Mouse (Mus musculus) c-Kit-negative CD71-positive TER-119-positive erythroid progenitor cells, embryonic 14.5 days (primary cell): ENCODE measurements around the gene Antxr1.

ENCODE experiments used
- DNase-seq: peaks from one replicate; pipeline ENCODE4 v3.0.0-alpha.2; 2013; ENCODE audit warnings: low read depth, low spot score

Gene Antxr1

GRCm38 (mm10) chr6:87292911-87293851, 42.4 kb downstream of the Antxr1 start:
- DNase-seq, result no peak

- no peak for DNase-seq
Observed at GRCm38 (mm10) chr6:87287251-87287650, 48.4 kb downstream of the Antxr1 start.

GRCm38 (mm10) chr6:87285365-87285749, 50.3 kb downstream of the Antxr1 start:
- DNase-seq, result no peak

GRCm38 (mm10) chr6:87284716-87285364, 50.8 kb downstream of the Antxr1 start:
- DNase-seq, result no peak

- no peak for DNase-seq
Observed at GRCm38 (mm10) chr6:87282346-87282781, 53.3 kb downstream of the Antxr1 start.

- no peak for DNase-seq
Observed at GRCm38 (mm10) chr6:87281771-87282170, 53.9 kb downstream of the Antxr1 start.

- no peak for DNase-seq
Observed at GRCm38 (mm10) chr6:87278151-87278550, 57.5 kb downstream of the Antxr1 start.

GRCm38 (mm10) chr6:87277527-87277926, 58.1 kb downstream of the Antxr1 start:
- DNase-seq, result no peak

- no peak for DNase-seq
Observed at GRCm38 (mm10) chr6:87276941-87277340, 58.7 kb downstream of the Antxr1 start.

GRCm38 (mm10) chr6:87274779-87275178, 60.8 kb downstream of the Antxr1 start:
- DNase-seq, result peak; percentile 6

- no peak for DNase-seq
Observed at GRCm38 (mm10) chr6:87273791-87274190, 61.8 kb downstream of the Antxr1 start.

GRCm38 (mm10) chr6:87273141-87273540, 62.5 kb downstream of the Antxr1 start:
- no peak for DNase-seq

GRCm38 (mm10) chr6:87272202-87272601, 63.4 kb downstream of the Antxr1 start:
- no peak for DNase-seq

GRCm38 (mm10) chr6:87270452-87270851, 65.2 kb downstream of the Antxr1 start:
- no peak for DNase-seq

GRCm38 (mm10) chr6:87269950-87270349, 65.7 kb downstream of the Antxr1 start:
- DNase-seq, result no peak

- DNase-seq, result no peak
Observed at GRCm38 (mm10) chr6:87262666-87263065, 73.0 kb downstream of the Antxr1 start.

GRCm38 (mm10) chr6:87258976-87259375, 76.6 kb downstream of the Antxr1 start:
- no peak for DNase-seq

- DNase-seq, result no peak
Observed at GRCm38 (mm10) chr6:87257981-87258775, 77.4 kb downstream of the Antxr1 start.

- no peak for DNase-seq
Observed at GRCm38 (mm10) chr6:87257471-87257870, 78.2 kb downstream of the Antxr1 start.

GRCm38 (mm10) chr6:87255668-87256067, 80.0 kb downstream of the Antxr1 start:
- no peak for DNase-seq

GRCm38 (mm10) chr6:87254756-87255155, 80.9 kb downstream of the Antxr1 start:
- no peak for DNase-seq

- DNase-seq, result no peak
Observed at GRCm38 (mm10) chr6:87251716-87252115, 83.9 kb downstream of the Antxr1 start.
